In genomic region chr10:60285676-60286372, GRCm38 (mm10) we compare ENCODE assay signal across 9 mouse cellular contexts. TPM values are rescaled to one million over a fixed set of nuclear protein-coding genes. Genes with fewer than 3 reads are reported as not detected.
DNase-seq lines count a peak whose midpoint lies in the region; ATAC-seq and TF ChIP-seq lines count a peak whose summit lies in the region.
"Had no signal": no experiment of that assay in that cellular context is flagged by ENCODE, and none has a peak within 500 bp of the region (broad histone marks: within the 10 kb centered on the region; RNA-seq: fewer than 3 reads in every experiment).

No protein-coding gene starts in this region.

- TF ChIP-seq POLR2A in bone marrow macrophage, adult 2 months (IDR thresholded peaks at IDR 0.05; ENCODE audit: borderline replicate concordance, low read depth, low read length): no peak

- no peak for TF ChIP-seq CTCF in bone marrow macrophage, adult 2 months (IDR thresholded peaks at IDR 0.05; ENCODE audit: low read depth, low read length)

- 56% methylated on average over 14 of the region's 14 CpGs for WGBS in intestine, embryonic 14.5 days
- WGBS in intestine, embryonic 15.5 days: 48% methylated on average over 14 of the region's 14 CpGs
- 59% methylated on average over 14 of the region's 14 CpGs for WGBS in kidney, embryonic 14.5 days
- 57% methylated on average over 14 of the region's 14 CpGs for WGBS in limb, embryonic 12.5 days

- peak; percentile 21; the same call in 1 of the 2 replicates for ATAC-seq in intestine, embryonic 14.5 days (replicated peaks; ENCODE audit: low FRiP score, low TSS enrichment, low read depth)
- ATAC-seq in intestine, embryonic 15.5 days: no peak
- 0 out of 2 replicates have a peak, but pooled peaks have one; percentile 30 for ATAC-seq in kidney, embryonic 14.5 days (ENCODE audit: low FRiP score, low TSS enrichment)
- peak; percentile 58 for ATAC-seq in limb, embryonic 12.5 days (ENCODE audit: insufficient number of reproducible peaks, insufficient read depth, low FRiP score, low TSS enrichment, low read depth)
- peak; percentile 30; the same call in 1 of the 2 replicates for ATAC-seq in neutrophil, adult 5-6 weeks (ENCODE audit: extremely low read depth, insufficient number of reproducible peaks, low FRiP score, poor library complexity, severe bottlenecking)
- no peak for ATAC-seq in megakaryocyte-erythroid progenitor cell, adult 5-6 weeks (replicated peaks; ENCODE audit: low FRiP score, low TSS enrichment, poor library complexity, severe bottlenecking)

- H3K36me3 ChIP-seq in intestine, embryonic 14.5 days (ENCODE audit: control insufficient read depth, insufficient read depth, low read length): 0 out of 2 replicates have a peak, but pooled peaks cover 4% of the 10 kb centered on the region
- no peaks in the 10 kb centered on the region for H3K36me3 ChIP-seq in intestine, embryonic 15.5 days
- H3K36me3 ChIP-seq in kidney, embryonic 14.5 days (ENCODE audit: control insufficient read depth, insufficient read depth, low read length): 0 out of 2 replicates have a peak, but pooled peaks cover 3% of the 10 kb centered on the region
- H3K36me3 ChIP-seq in limb, embryonic 12.5 days: peaks cover 4% of the 10 kb centered on the region; the same call in 1 of the 2 replicates

- peak overlapping the region; percentile 67 for H3K27ac ChIP-seq in intestine, embryonic 14.5 days (ENCODE audit: low read depth)
- no peak overlapping the region for H3K27ac ChIP-seq in intestine, embryonic 15.5 days
- H3K27ac ChIP-seq in bone marrow macrophage, adult 2 months (ENCODE audit: insufficient read depth, low read depth, low read length): peak overlapping the region; percentile 98
- H3K27ac ChIP-seq in kidney, embryonic 14.5 days (ENCODE audit: low read depth, low read length): no peak overlapping the region
- H3K27ac ChIP-seq in limb, embryonic 12.5 days: peak overlapping the region; percentile 83
- H3K27ac ChIP-seq: liver, embryonic 14.5 days had no signal

- no peak overlapping the region for H3K4me2 ChIP-seq in intestine, embryonic 14.5 days (ENCODE audit: low read length)
- no peak overlapping the region; the same call in 1 of the 2 replicates for H3K4me2 ChIP-seq in intestine, embryonic 15.5 days (replicated peaks)
- H3K4me2 ChIP-seq in kidney, embryonic 14.5 days (replicated peaks; ENCODE audit: low read depth, low read length): peak overlapping the region; percentile 6; the same call in 1 of the 2 replicates
- peak overlapping the region; percentile 42 for H3K4me2 ChIP-seq in limb, embryonic 12.5 days

- no peak overlapping the region for H3K4me3 ChIP-seq in intestine, embryonic 14.5 days (ENCODE audit: low read depth, low read length)
- H3K4me3 ChIP-seq in intestine, embryonic 15.5 days (replicated peaks): no peak overlapping the region
- H3K4me3 ChIP-seq in bone marrow macrophage, adult 2 months (ENCODE audit: insufficient read depth, low read length): peak overlapping the region; percentile 96
- H3K4me3 ChIP-seq in kidney, embryonic 14.5 days (ENCODE audit: low read length): no peak overlapping the region
- no peak overlapping the region for H3K4me3 ChIP-seq in limb, embryonic 12.5 days (replicated peaks)

- H3K9ac ChIP-seq in intestine, embryonic 14.5 days (ENCODE audit: low read length): no peak overlapping the region
- no peak overlapping the region for H3K9ac ChIP-seq in intestine, embryonic 15.5 days
- no peak overlapping the region for H3K9ac ChIP-seq in kidney, embryonic 14.5 days (ENCODE audit: low read depth, low read length)
- 0 out of 2 replicates have a peak overlapping the region, but pooled peaks have one; percentile 27 for H3K9ac ChIP-seq in limb, embryonic 12.5 days (replicated peaks)
- H3K9ac ChIP-seq: liver, embryonic 14.5 days had no signal

- no peaks in the 10 kb centered on the region for H3K9me3 ChIP-seq in intestine, embryonic 14.5 days (ENCODE audit: control insufficient read depth, low read length)
- H3K9me3 ChIP-seq in intestine, embryonic 15.5 days: no peaks in the 10 kb centered on the region
- H3K9me3 ChIP-seq in kidney, embryonic 14.5 days (ENCODE audit: control insufficient read depth, low read length): no peaks in the 10 kb centered on the region
- no peaks in the 10 kb centered on the region for H3K9me3 ChIP-seq in limb, embryonic 12.5 days

- peaks cover 43% of the 10 kb centered on the region for H3K4me1 ChIP-seq in intestine, embryonic 14.5 days (replicated peaks; ENCODE audit: control insufficient read depth, insufficient read depth, low read length)
- peaks cover 53% of the 10 kb centered on the region for H3K4me1 ChIP-seq in intestine, embryonic 15.5 days (replicated peaks)
- H3K4me1 ChIP-seq in bone marrow macrophage, adult 2 months (ENCODE audit: control insufficient read depth, insufficient read depth, low read length): peaks cover 63% of the 10 kb centered on the region
- peaks cover 31% of the 10 kb centered on the region for H3K4me1 ChIP-seq in kidney, embryonic 14.5 days (ENCODE audit: control insufficient read depth, insufficient read depth, low read length)
- H3K4me1 ChIP-seq in limb, embryonic 12.5 days (replicated peaks): peaks cover 60% of the 10 kb centered on the region

- H3K27me3 ChIP-seq in intestine, embryonic 14.5 days (replicated peaks; ENCODE audit: control insufficient read depth, insufficient read depth, low read length): no peaks in the 10 kb centered on the region
- no peaks in the 10 kb centered on the region for H3K27me3 ChIP-seq in intestine, embryonic 15.5 days (replicated peaks)
- H3K27me3 ChIP-seq in kidney, embryonic 14.5 days (ENCODE audit: control insufficient read depth, insufficient read depth, low read length): no peaks in the 10 kb centered on the region
- no peaks in the 10 kb centered on the region for H3K27me3 ChIP-seq in limb, embryonic 12.5 days

- peak; percentile 71 for DNase-seq in intestine, embryonic 14.5 days (ENCODE audit: low spot score)
- peak; percentile 77 to 78 for DNase-seq in frontal cortex, postnatal 14 days (ENCODE audit: low spot score in 2 of 2)

RNA-seq across cellular contexts. Expression of gene Psap, which starts 8.4 kb away (rescaled TPM):
- 104 and 124 TPM in 2 replicates for polyA plus RNA-seq in intestine, embryonic 14.5 days (2014; fragmentation: Nextera tagmentation; extraction: Ambion mirVana)
- polyA plus RNA-seq in intestine, embryonic 15.5 days (2015; fragmentation: Nextera tagmentation; extraction: Ambion mirVana): 144 and 147 TPM in 2 replicates
- polyA plus RNA-seq in bone marrow macrophage, adult 2 months (2012; ENCODE audit: insufficient read depth, insufficient read length, missing spikeins): 4,392 and 4,568 TPM in 2 replicates
- polyA plus RNA-seq in kidney, embryonic 14.5 days (2014; fragmentation: Nextera tagmentation; extraction: Ambion mirVana): 69.5 and 122 TPM in 2 replicates
- polyA plus RNA-seq in limb, embryonic 12.5 days (2016; fragmentation: Nextera tagmentation; extraction: Ambion mirVana): 65.4 and 66.5 TPM in 2 replicates
- total RNA-seq in neutrophil, adult 5-6 weeks (2017): 675 and 698 TPM in 2 replicates
- 82.8 and 89.3 TPM in 2 replicates for total RNA-seq in megakaryocyte-erythroid progenitor cell, adult 5-6 weeks (2014; fragmentation: Nextera tagmentation)
- 84.3 and 86.1 TPM in 2 replicates for total RNA-seq in megakaryocyte-erythroid progenitor cell, adult 5-6 weeks (2017)

Comparison
In these comparisons a context has a peak if more than half of its experiments do, and no peak if none do; other contexts are left out.
1. ATAC-seq: peak in intestine, embryonic 14.5 days (single experiment), kidney, embryonic 14.5 days (single experiment), limb, embryonic 12.5 days (single experiment) and neutrophil, adult 5-6 weeks (single experiment); none in intestine, embryonic 15.5 days (single experiment) and megakaryocyte-erythroid progenitor cell, adult 5-6 weeks (single experiment).
2. H3K27ac ChIP-seq: peak in intestine, embryonic 14.5 days (single experiment), bone marrow macrophage, adult 2 months (single experiment) and limb, embryonic 12.5 days (single experiment); none in intestine, embryonic 15.5 days (single experiment) and kidney, embryonic 14.5 days (single experiment).
3. H3K4me2 ChIP-seq: peak in kidney, embryonic 14.5 days (single experiment) and limb, embryonic 12.5 days (single experiment); none in intestine, embryonic 14.5 days (single experiment) and intestine, embryonic 15.5 days (single experiment).
4. RNA of gene Psap, which starts 8.4 kb away (polyA plus RNA-seq): 4,392 to 4,568 TPM in bone marrow macrophage, adult 2 months; 144 to 147 TPM in intestine, embryonic 15.5 days, 104 to 124 TPM in intestine, embryonic 14.5 days, 69.5 to 122 TPM in kidney, embryonic 14.5 days and 65.4 to 66.5 TPM in limb, embryonic 12.5 days; every median in the first group is over 10 times any median in the second.